Mouse (Mus musculus) liver, embryonic 12.5 days (tissue): ENCODE results near the gene Kcnj1. TPM values are rescaled to one million over a fixed set of nuclear protein-coding genes. Genes with fewer than 3 reads are reported as not detected.
A peak's percentile ranks its signal among the peaks of the same experiment; 100 is the strongest.

ENCODE experiments used
- ATAC-seq: fragments of 200-750 bp; cut with Nextera tagmentation; 2 replicates; pipeline ENCODE4 v1.8.0; 2017; ENCODE audit warnings: moderate number of reproducible peaks, mild to moderate bottlenecking, moderate library complexity
- H3K27ac ChIP-seq: fragments of 300-500 bp; sonication (generic); 2 replicates; pipeline ENCODE4 v1.5.1; 2016; ENCODE audit warnings: mild to moderate bottlenecking
- H3K27me3 ChIP-seq: fragments of 300-500 bp; sonication (generic); replicated peaks from 2 replicates; pipeline ENCODE4 v1.6.1; 2016; ENCODE audit warnings: mild to moderate bottlenecking, moderate library complexity
- H3K36me3 ChIP-seq: fragments of 300-500 bp; sonication (generic); 2 replicates; pipeline ENCODE4 v1.6.1; 2016; ENCODE audit warnings: mild to moderate bottlenecking, moderate library complexity
- H3K4me1 ChIP-seq: fragments of 300-500 bp; sonication (generic); 2 replicates; pipeline ENCODE4 v1.6.1; 2016
- H3K4me2 ChIP-seq: fragments of 300-500 bp; sonication (generic); 2 replicates; pipeline ENCODE4 v1.6.1; 2016; ENCODE audit warnings: mild to moderate bottlenecking, moderate library complexity
- H3K4me3 ChIP-seq: fragments of 300-500 bp; sonication (generic); 2 replicates; pipeline ENCODE4 v1.5.1; 2016; ENCODE audit warnings: mild to moderate bottlenecking, moderate library complexity
- H3K9ac ChIP-seq: fragments of 300-500 bp; sonication (generic); 2 replicates; pipeline ENCODE4 v1.6.1; 2016; ENCODE audit warnings: mild to moderate bottlenecking, moderate library complexity
- H3K9me3 ChIP-seq: fragments of 300-500 bp; sonication (generic); replicated peaks from 2 replicates; pipeline ENCODE4 v1.6.1; 2016; ENCODE audit warnings: mild to moderate bottlenecking, moderate library complexity
- WGBS: fragments of 180-500 bp; shearing (Covaris S2); methylation state at CpG from one replicate; pipeline ENCODE4 v1.1.7; 2016; ENCODE audit not compliant: insufficient replicate concordance; 5-methylcytosine and 5-hydroxymethylcytosine counted together
- polyA plus RNA-seq: library from polyadenylated mRNA; unstranded; fragments of >200 nt; fragmentation: Nextera tagmentation; extraction: Ambion mirVana; gene quantifications from 2 replicates; pipeline ENCODE4 v1.2.1, GENCODE M21; 2016

The Kcnj1 gene
- polyA plus RNA-seq, 1 experiment from 2014 or later = not detected

- Histone ChIP-seq H3K36me3 (no peaks in the 10 kb centered on the region), H3K9ac (no peak overlapping the region), H3K27ac (peak overlapping the region; percentile 74), H3K4me1 (peaks cover 19% of the 10 kb centered on the region), H3K4me3 (no peak overlapping the region), H3K9me3 (no peaks in the 10 kb centered on the region), H3K27me3 (no peaks in the 10 kb centered on the region), H3K4me2 (peak overlapping the region; percentile 17; the same call in 1 of the 2 replicates)
- 8% methylated on average over 5 of the region's 5 CpGs for WGBS
- peak; percentile 77 for ATAC-seq
Observed at GRCm38 (mm10) chr9:32400662-32401161, 28.4 kb downstream of the Kcnj1 start.

DNA sequence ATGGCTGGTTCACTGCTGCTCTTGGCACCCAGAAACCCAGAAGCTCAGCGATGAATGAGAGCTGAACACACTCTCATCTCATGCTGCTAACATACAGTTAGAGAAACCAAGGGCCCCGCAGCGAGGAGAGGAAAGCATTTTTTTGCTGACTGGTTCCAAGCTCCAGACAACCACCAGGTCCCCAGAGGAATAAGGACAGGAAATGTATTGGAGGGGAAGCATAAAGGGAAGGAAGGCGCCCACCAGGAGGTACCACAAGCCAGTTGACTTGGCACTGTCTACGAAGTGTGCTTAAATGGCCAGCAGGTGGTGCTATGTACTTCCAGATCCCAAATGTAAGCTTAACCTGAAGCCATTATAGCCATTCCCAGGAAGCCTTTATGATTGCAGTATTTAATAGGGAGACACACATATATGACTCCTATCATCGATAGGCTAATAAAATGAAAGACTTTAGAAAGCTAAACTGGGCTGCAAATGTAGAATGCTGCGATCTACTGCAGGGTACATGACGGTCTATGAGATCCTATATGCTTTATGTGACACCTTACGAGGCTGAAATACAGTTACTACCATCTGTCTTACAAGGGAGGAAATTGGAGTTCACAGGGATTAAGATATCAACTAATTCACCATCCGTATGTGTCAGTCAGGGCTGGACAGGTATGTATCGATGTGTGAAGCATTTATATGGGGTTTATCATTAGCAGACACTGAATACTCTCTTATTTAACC lies 33.1 kb downstream of the Kcnj1 start:
- ATAC-seq = no peak
- H3K27me3 ChIP-seq = peaks cover 35% of the 10 kb centered on the region

DNA sequence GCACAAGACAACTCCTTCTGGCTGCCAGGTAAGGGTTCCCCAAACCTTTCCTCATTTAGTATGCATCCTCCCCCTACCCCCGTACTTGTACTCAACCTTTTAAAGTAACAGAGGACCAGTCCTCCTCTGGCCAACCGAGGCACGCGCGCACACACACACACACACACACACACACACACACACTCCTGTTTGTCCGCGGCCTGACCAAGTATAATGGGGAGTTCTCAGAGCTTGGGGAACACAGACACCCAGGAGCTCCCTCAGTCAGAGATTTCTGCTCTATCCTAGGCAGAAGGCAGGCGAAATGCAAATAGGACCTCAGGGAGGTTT lies 36.4 kb downstream of the Kcnj1 start:
- Histone ChIP-seq H3K4me1 (peaks cover 17% of the 10 kb centered on the region; the same call in 1 of the 2 replicates), H3K27ac (no peak overlapping the region; the same call in 1 of the 2 replicates), H3K4me2 (peak overlapping the region; percentile 74), H3K9ac (peak overlapping the region; percentile 54; the same call in 1 of the 2 replicates), H3K36me3 (no peaks in the 10 kb centered on the region), H3K27me3 (peaks cover 46% of the 10 kb centered on the region), H3K4me3 (peak overlapping the region; percentile 54), H3K9me3 (no peaks in the 10 kb centered on the region)
- 23% methylated on average over 8 of the region's 8 CpGs for WGBS
- peak; percentile 24; the same call in 1 of the 2 replicates for ATAC-seq

More for the DNA sequence above, 33.1 kb downstream of the Kcnj1 start:
- Histone ChIP-seq H3K27ac (no peak overlapping the region), H3K4me2 (no peak overlapping the region), H3K9ac (no peak overlapping the region), H3K4me3 (no peak overlapping the region), H3K36me3 (no peaks in the 10 kb centered on the region), H3K9me3 (no peaks in the 10 kb centered on the region), H3K4me1 (peaks cover 27% of the 10 kb centered on the region; the same call in 1 of the 2 replicates)
- 37% methylated on average over 11 of the region's 11 CpGs for WGBS

GRCm38 (mm10) chr9:32409060-32409961 lies 37.0 kb downstream of the Kcnj1 start:
- ATAC-seq = peak; percentile 52
- no peaks in the 10 kb centered on the region for H3K36me3 ChIP-seq
- peak overlapping the region; percentile 74 for H3K4me2 ChIP-seq
- H3K4me1 ChIP-seq = peaks cover 17% of the 10 kb centered on the region; the same call in 1 of the 2 replicates
- H3K9me3 ChIP-seq = no peaks in the 10 kb centered on the region
- peaks cover 46% of the 10 kb centered on the region for H3K27me3 ChIP-seq
- H3K9ac ChIP-seq = peak overlapping the region; percentile 54
- H3K27ac ChIP-seq = peak overlapping the region; percentile 68
- WGBS = 3% methylated on average over 47 of the region's 47 CpGs
- peak overlapping the region; percentile 54 for H3K4me3 ChIP-seq

DNA sequence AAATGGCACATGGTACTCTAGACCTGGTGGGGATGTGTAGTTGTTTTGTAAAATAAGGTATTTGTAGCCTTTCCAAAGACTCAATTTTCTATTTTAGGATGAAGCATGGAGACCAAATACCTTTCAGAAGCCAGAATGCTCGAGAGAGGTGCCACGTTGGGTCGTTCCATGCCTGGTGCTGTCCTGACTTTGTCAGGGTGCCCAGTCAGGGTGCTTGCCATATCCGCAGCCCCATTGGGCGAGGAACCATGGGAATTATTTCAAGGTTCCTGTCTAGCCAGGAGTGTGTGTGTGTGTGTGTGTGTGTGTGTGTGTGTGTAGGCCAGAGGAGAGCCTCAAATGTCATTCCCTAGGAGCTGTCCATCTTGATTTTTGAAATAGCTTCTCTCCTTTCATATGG lies 38.4 kb downstream of the Kcnj1 start:
- Histone ChIP-seq H3K4me3 (no peak overlapping the region), H3K27me3 (peaks cover 46% of the 10 kb centered on the region), H3K9ac (no peak overlapping the region), H3K4me2 (no peak overlapping the region), H3K36me3 (no peaks in the 10 kb centered on the region), H3K9me3 (no peaks in the 10 kb centered on the region), H3K4me1 (peaks cover 17% of the 10 kb centered on the region; the same call in 1 of the 2 replicates), H3K27ac (no peak overlapping the region)
- 74% methylated on average over 5 of the region's 5 CpGs for WGBS
- no peak for ATAC-seq

DNA sequence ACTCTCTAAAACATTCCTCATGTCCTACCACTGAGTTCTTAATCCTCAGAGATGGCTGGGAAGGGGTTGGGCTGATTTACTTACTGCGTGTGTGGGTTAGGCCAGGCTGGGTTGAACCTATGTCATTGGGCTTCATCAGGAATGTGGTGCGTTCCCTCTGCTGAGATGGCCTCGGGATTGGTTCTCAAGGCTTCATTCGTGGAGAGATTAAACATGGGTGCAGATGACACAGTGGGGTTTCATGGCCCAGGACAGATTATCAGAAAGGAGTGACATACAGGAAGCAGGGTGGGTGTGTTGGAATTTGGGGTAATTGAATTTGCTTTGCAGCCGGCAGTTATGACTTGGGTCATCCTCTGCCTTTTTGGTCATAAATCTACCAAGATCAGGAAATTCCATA lies 39.2 kb downstream of the Kcnj1 start:
- ATAC-seq = no peak
- peaks cover 17% of the 10 kb centered on the region; the same call in 1 of the 2 replicates for H3K4me1 ChIP-seq
- H3K36me3 ChIP-seq = no peaks in the 10 kb centered on the region
- no peak overlapping the region for H3K4me2 ChIP-seq
- H3K9ac ChIP-seq = no peak overlapping the region
- H3K9me3 ChIP-seq = no peaks in the 10 kb centered on the region
- WGBS = 59% methylated on average over 5 of the region's 5 CpGs
- no peak overlapping the region for H3K27ac ChIP-seq
- H3K27me3 ChIP-seq = peaks cover 46% of the 10 kb centered on the region
- no peak overlapping the region for H3K4me3 ChIP-seq

GRCm38 (mm10) chr9:32412836-32413580 lies 40.7 kb downstream of the Kcnj1 start:
- Histone ChIP-seq H3K4me1 (peaks cover 23% of the 10 kb centered on the region; the same call in 1 of the 2 replicates), H3K27ac (no peak overlapping the region), H3K36me3 (no peaks in the 10 kb centered on the region), H3K9me3 (no peaks in the 10 kb centered on the region), H3K4me2 (no peak overlapping the region), H3K4me3 (no peak overlapping the region), H3K27me3 (peaks cover 35% of the 10 kb centered on the region), H3K9ac (no peak overlapping the region)
- WGBS = 55% methylated on average over 10 of the region's 10 CpGs
- no peak for ATAC-seq

- 50% methylated on average over 1 of the region's 1 CpGs for WGBS
- peaks cover 7% of the 10 kb centered on the region; the same call in 1 of the 2 replicates for H3K4me1 ChIP-seq
Observed at GRCm38 (mm10) chr9:32414956-32415355, 42.7 kb downstream of the Kcnj1 start.

DNA sequence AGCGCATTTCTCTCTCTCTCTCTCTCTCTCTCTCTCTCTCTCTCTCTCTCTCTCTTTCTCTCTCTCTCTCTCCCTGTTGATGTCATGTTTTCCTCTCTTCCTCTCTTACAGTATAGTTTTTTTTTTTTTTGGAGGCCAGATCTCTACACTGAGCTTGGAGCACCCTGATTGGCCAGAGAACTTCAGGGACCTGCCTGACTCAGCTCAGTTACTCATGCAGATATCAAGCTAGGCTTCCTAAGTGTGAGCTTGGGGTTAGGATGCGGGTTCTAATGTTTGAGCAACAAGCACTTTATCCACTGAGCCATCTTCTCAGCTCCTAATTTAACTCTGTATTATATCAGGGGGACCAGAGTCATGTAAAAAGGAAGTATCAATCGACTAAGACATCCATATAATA lies 43.7 kb downstream of the Kcnj1 start:
- H3K4me2 ChIP-seq = no peak overlapping the region
- no peak overlapping the region for H3K9ac ChIP-seq
- no peak overlapping the region for H3K27ac ChIP-seq
- no peak overlapping the region for H3K4me3 ChIP-seq
- peaks cover 5% of the 10 kb centered on the region; the same call in 1 of the 2 replicates for H3K27me3 ChIP-seq
- H3K9me3 ChIP-seq = no peaks in the 10 kb centered on the region
- no peaks in the 10 kb centered on the region for H3K36me3 ChIP-seq
- 75% methylated on average over 3 of the region's 3 CpGs for WGBS
- peaks cover 6% of the 10 kb centered on the region; the same call in 1 of the 2 replicates for H3K4me1 ChIP-seq
- ATAC-seq = no peak

More at GRCm38 (mm10) chr9:32414956-32415355, 42.7 kb downstream of the Kcnj1 start:
- Histone ChIP-seq H3K36me3 (no peaks in the 10 kb centered on the region), H3K4me2 (no peak overlapping the region), H3K9me3 (no peaks in the 10 kb centered on the region), H3K4me3 (no peak overlapping the region), H3K9ac (no peak overlapping the region), H3K27me3 (peaks cover 15% of the 10 kb centered on the region), H3K27ac (no peak overlapping the region)
- no peak for ATAC-seq

DNA sequence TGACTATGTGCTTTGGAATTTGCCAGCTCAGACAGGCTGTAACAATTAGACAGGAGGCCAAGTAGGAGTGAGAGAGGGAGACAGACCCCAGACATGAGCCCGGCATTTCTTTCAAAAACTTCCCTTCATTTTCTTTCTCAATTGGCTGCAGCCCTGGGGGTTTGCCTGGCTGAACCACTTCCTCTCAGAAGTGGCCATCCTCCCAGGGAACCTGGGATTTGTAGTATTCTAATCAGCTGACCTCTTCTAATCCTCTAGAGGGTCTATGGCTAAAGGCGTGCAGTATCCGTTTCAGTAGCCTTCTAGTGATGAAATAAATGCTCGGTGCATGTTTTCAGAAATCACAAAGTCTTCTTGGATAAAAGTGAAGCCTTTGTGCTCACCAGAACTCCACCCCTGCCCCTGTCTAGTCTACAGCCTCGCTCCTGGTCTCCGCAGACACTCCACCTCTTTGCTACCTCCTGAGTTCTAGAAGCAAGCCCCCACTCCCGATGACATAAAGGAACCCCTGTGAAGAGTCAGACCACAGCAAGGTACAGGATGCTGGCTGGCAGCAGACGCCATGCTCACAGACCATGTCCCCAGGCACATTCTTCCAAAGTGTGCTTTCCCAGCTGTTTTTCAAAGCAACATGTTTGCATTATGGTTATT lies 45.3 kb downstream of the Kcnj1 start:
- H3K4me3 ChIP-seq = no peak overlapping the region
- H3K9ac ChIP-seq = no peak overlapping the region
- peaks cover 10% of the 10 kb centered on the region; the same call in 1 of the 2 replicates for H3K36me3 ChIP-seq
- H3K27me3 ChIP-seq = no peaks in the 10 kb centered on the region
- 54% methylated on average over 8 of the region's 8 CpGs for WGBS
- H3K9me3 ChIP-seq = no peaks in the 10 kb centered on the region
- ATAC-seq = no peak
- no peak overlapping the region for H3K27ac ChIP-seq
- H3K4me1 ChIP-seq = peaks cover 6% of the 10 kb centered on the region; the same call in 1 of the 2 replicates
- H3K4me2 ChIP-seq = no peak overlapping the region

DNA sequence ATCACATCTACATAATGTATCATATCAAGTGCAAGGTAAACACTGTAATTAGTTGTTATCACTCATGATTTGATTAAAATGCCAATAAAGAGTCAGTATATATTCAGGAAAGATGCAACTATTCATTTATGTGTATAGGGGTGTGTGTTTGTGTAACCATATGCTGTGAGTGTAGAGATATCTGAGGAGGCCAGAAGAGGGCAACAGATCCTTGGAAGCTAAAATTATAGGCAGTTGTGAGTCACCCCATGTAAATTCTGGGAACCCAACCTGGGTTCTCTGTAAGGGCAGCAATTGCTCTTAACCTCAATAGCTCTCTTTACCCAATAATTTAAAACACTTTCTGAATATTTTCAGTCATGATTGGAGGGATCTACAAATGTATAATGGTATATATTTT lies 48.4 kb downstream of the Kcnj1 start:
- ATAC-seq = no peak
- Histone ChIP-seq H3K27ac (no peak overlapping the region), H3K9me3 (no peaks in the 10 kb centered on the region), H3K9ac (no peak overlapping the region), H3K4me3 (no peak overlapping the region), H3K4me1 (peaks cover 6% of the 10 kb centered on the region; the same call in 1 of the 2 replicates), H3K4me2 (no peak overlapping the region), H3K36me3 (peaks cover 22% of the 10 kb centered on the region), H3K27me3 (no peaks in the 10 kb centered on the region)
